Mouse (Mus musculus): Measurements from ENCODE around the gene Arid3c.
A peak's percentile ranks its signal among the peaks of the same experiment; 100 is the strongest.

DNA sequence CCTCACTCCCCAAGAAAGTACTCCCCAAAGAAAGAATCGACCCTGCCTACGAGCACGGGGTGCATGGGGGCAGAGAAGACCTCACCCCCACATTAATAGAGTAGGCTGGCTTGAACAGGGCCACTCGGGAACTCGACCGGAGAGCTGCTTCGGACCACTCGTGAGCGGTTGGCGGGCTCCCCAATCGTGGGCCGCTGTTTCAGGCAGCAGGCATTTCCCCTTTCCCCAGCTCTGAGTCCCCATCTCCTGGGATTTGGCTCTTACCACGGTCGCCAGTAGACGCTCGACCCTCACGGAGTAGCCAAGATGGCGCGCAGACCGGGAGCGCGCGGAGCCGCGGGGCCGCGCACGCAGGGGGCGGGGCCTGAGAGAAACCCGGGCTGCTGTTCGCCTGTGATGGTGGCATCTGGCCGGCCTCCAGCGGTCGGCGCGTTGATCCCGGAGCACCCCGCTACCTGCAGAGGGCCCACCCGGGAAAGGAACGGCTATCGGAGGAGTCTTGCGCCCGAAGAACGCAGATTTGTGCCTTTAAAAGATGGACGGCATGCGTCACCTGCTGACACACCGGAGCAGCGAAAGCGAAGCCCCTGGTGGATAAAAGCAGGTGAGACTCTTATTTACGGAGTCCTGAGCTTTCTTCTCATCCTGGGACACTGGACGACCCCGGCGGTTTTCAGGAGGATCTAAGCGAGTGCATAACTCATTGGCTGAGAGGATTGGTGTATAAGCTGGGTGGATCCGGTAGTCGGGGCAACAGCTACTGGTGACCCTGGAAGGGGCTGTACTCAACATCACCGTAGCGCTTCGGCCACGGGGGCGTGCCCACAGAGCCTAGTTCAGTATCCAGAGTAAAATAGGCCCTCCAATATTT lies 17.5 kb downstream of the Arid3c start, which contains the start of gene Rpp25l:
- TF ChIP-seq POLR2A (IDR thresholded peaks at IDR 0.05; ENCODE audit: borderline replicate concordance, extremely low read depth, insufficient read depth, insufficient read length, poor library complexity, severe bottlenecking) = peak; percentile 91
- peak; percentile 43 for TF ChIP-seq CTCF (IDR thresholded peaks at IDR 0.05; ENCODE audit: borderline replicate concordance, extremely low read depth, insufficient read depth, insufficient read length)
